ENCODE assay signal across 7 mouse cellular contexts in the genomic region with DNA sequence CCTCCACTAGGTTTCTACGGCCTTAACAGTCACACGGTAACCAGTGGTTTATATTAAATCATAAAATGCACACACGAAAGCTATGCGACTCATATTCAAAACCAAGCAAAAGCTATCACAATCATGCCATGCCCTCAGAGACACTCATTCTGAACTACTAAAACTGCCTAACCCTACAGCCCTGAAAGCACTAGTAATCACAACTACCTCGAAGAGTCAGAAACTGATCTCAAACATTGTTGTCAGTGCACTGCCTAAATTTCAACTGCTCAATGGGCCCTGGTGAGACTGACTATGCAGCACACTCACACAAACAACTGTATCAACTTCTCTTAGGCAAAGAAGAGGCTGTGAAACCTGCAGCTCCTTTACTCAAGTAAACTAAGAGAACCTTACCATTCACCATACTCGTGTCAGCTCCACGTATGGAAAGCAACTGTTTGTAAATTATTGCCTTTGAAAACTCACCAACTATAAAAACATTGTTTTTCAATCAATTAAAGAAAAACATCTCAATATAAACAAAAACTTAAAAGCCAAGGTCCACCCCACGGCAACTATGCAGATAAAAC. TPM values are rescaled to one million over a fixed set of nuclear protein-coding genes. Genes with fewer than 3 reads are reported as not detected.
DNase-seq lines count a peak whose midpoint lies in the region; ATAC-seq and TF ChIP-seq lines count a peak whose summit lies in the region.

No protein-coding gene starts in this region.

- H3K9me3 ChIP-seq in hindbrain, embryonic 12.5 days (replicated peaks), result no peaks in the 10 kb centered on the region
- no peaks in the 10 kb centered on the region for H3K9me3 ChIP-seq in liver, embryonic 15.5 days (replicated peaks)

- no peak overlapping the region; the same call in 1 of the 2 replicates for H3K4me3 ChIP-seq in testis, adult 2 months (ENCODE audit: control insufficient read depth, low read depth, low read length)
- H3K4me3 ChIP-seq in hindbrain, embryonic 12.5 days, result peak overlapping the region; percentile 87
- H3K4me3 ChIP-seq in liver, embryonic 15.5 days (replicated peaks), result peak overlapping the region; percentile 96

- no peaks in the 10 kb centered on the region for H3K36me3 ChIP-seq in testis, adult 2 months (ENCODE audit: control insufficient read depth, insufficient read depth, low read length)
- H3K36me3 ChIP-seq in hindbrain, embryonic 12.5 days, result no peaks in the 10 kb centered on the region
- peaks cover 4% of the 10 kb centered on the region; the same call in 1 of the 2 replicates for H3K36me3 ChIP-seq in liver, embryonic 15.5 days (replicated peaks)

- no peak for TF ChIP-seq CTCF in testis, adult 2 months (IDR thresholded peaks at IDR 0.05; ENCODE audit: control insufficient read depth, insufficient read depth, insufficient replicate concordance, low read depth, low read length)

- no peak for DNase-seq in testis, postnatal 10 days (ENCODE audit: low spot score)
- DNase-seq in embryo, embryonic 11 days, result peak; percentile 9
- DNase-seq in gastrocnemius, postnatal 14 days, result no peak
- no peak for DNase-seq in gastrocnemius, postnatal 10 days

- H3K27me3 ChIP-seq in testis, adult 2 months (ENCODE audit: control insufficient read depth, insufficient read depth, low read length), result no peaks in the 10 kb centered on the region
- no peaks in the 10 kb centered on the region for H3K27me3 ChIP-seq in hindbrain, embryonic 12.5 days
- no peaks in the 10 kb centered on the region for H3K27me3 ChIP-seq in liver, embryonic 15.5 days

- H3K4me1 ChIP-seq in testis, adult 2 months (ENCODE audit: control insufficient read depth, insufficient read depth, low read length), result peaks cover 2% of the 10 kb centered on the region; the same call in 1 of the 2 replicates
- H3K4me1 ChIP-seq in hindbrain, embryonic 12.5 days, result peaks cover 14% of the 10 kb centered on the region
- H3K4me1 ChIP-seq in liver, embryonic 15.5 days (replicated peaks), result peaks cover 17% of the 10 kb centered on the region

- peak overlapping the region; percentile 97 for H3K9ac ChIP-seq in hindbrain, embryonic 12.5 days
- H3K9ac ChIP-seq in liver, embryonic 15.5 days, result peak overlapping the region; percentile 96

- H3K27ac ChIP-seq in testis, adult 2 months (ENCODE audit: control insufficient read depth, insufficient read depth, low read depth, low read length), result peak overlapping the region; percentile 44
- no peak overlapping the region; the same call in 1 of the 2 replicates for H3K27ac ChIP-seq in hindbrain, embryonic 12.5 days
- peak overlapping the region; percentile 98 for H3K27ac ChIP-seq in liver, embryonic 15.5 days (replicated peaks)

- ATAC-seq in hindbrain, embryonic 12.5 days (ENCODE audit: low FRiP score), result no peak
- no peak for ATAC-seq in liver, embryonic 15.5 days (ENCODE audit: insufficient read depth)

- peak overlapping the region; percentile 84 for H3K4me2 ChIP-seq in hindbrain, embryonic 12.5 days (replicated peaks)
- peak overlapping the region; percentile 82 for H3K4me2 ChIP-seq in liver, embryonic 15.5 days

- 39% methylated on average over 8 of the region's 8 CpGs for WGBS in hindbrain, embryonic 12.5 days
- 22% methylated on average over 8 of the region's 8 CpGs for WGBS in liver, embryonic 15.5 days (ENCODE audit: insufficient replicate concordance)

- intact Hi-C loops in gastrocnemius, postnatal 14 days (cut with DNase I; ENCODE audit: low total_unique reads), result no loop called here

- TF ChIP-seq POLR2A in testis, adult 2 months (IDR thresholded peaks at IDR 0.05; ENCODE audit: control insufficient read depth, low read depth, low read length), result no peak

RNA-seq across cellular contexts. Expression of a gene that starts 1.9 kb away (rescaled TPM):
- 1.6 and 2.2 TPM in 2 replicates for polyA plus RNA-seq in testis, adult 2 months (2012; rRNA removed)
- polyA plus RNA-seq in hindbrain, embryonic 12.5 days (2016; fragmentation: Nextera tagmentation; extraction: Ambion mirVana), result 132 and 144 TPM in 2 replicates
- 20.6 and 22.6 TPM in 2 replicates for polyA plus RNA-seq in liver, embryonic 15.5 days (2015; fragmentation: Nextera tagmentation; extraction: Ambion mirVana)
- total RNA-seq in gastrocnemius, postnatal 14 days (2021), result 10 to 100 TPM; 23.3 to 23.7 TPM
- total RNA-seq in gastrocnemius, postnatal 10 days (2021), result 10 to 100 TPM; 32.7 to 53.1 TPM
